Mouse (Mus musculus): ENCODE measurements around the gene Acp1. TPM values are rescaled to one million over a fixed set of nuclear protein-coding genes. Genes with fewer than 3 reads are reported as not detected.

Gene Acp1
- 140 and 146 TPM in 2 replicates for polyA plus RNA-seq (2016; fragmentation: Nextera tagmentation; extraction: Ambion mirVana)

DNA sequence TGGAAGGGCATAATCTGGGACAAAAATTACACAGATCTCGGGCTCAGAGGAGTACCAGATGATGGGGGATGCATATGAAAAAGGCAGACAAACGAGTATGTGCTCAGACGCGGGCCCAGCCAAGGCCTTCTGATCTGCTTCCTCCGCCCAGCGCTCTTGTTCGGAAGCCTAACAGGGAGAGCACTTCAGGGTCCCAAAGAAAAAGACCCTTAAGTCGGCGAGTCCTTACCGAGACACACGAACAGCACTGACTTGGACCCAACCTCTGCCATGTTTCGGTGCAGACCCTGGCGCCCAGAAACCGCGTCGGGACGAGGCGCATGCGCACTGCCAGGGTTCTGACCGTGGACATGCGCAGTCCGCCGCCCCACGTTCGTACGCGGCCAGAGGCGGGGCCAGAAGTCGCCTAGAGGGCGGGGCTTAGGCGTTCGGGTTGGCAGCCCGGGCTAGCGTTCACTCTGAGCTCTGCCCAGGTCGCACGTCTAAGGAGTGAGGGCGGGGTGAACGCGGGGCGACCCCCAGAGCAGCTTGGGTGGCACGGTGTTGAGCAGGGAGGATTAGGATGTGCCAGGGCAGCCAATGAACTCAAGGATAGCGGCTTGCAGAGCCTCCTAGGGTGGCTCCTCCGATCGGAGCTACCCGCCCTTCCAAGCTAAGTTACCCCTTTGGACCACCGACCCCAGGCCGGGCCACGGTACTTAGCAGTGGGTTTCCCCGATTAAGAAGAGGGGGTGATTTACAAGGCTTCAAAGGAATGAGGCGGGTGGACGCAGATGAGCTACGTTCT, at the start of gene Acp1, which contains the start of gene Sh3yl1:
Gene Acp1 (minus strand): TSS at position 329 of the 787 bp plus-strand sequence.
Gene Sh3yl1 (plus strand): TSS at position 408 of the 787 bp plus-strand sequence.
- no peaks in the 10 kb centered on the region for H3K27me3 ChIP-seq
- H3K9me3 ChIP-seq, result no peaks in the 10 kb centered on the region
- peak; percentile 98 for ATAC-seq (ENCODE audit: low FRiP score, low read depth)
- H3K9ac ChIP-seq (replicated peaks), result peak within 1 kb of the TSS; percentile 81
- no peaks in the 10 kb centered on the region for H3K36me3 ChIP-seq
- H3K27ac ChIP-seq (replicated peaks), result no peak within 1 kb of the TSS; the same call in 1 of the 2 replicates
- WGBS, result under 1% methylated on average over 52 of the region's 52 CpGs
- peaks cover 7% of the 10 kb centered on the region for H3K4me1 ChIP-seq
- H3K4me3 ChIP-seq, result peak within 1 kb of the TSS; percentile 72
- H3K4me2 ChIP-seq (replicated peaks), result peak within 1 kb of the TSS; percentile 92

DNA sequence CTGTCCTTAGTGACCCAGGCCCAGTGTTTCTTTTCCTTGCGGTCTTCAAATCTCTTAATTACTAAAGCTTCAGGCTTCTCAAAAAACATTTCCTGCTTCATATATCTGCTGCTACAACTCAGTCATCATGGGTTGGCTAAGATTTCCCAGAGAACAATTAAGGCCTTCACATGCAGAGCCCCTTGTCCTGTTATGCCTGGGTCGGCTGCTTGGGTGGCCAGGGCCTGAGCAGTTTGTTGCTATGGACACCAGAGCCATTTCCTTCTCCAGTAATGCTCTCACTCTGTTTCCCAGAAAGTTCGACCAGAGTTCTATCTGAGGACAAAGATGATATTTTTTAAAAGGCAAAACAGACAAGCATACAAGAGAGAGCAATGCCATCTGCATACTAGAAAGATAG, 32.8 kb upstream of the Acp1 start:
- peaks cover 20% of the 10 kb centered on the region; the same call in 1 of the 2 replicates for H3K36me3 ChIP-seq
- 52% methylated on average over 3 of the region's 3 CpGs for WGBS
- no peaks in the 10 kb centered on the region for H3K4me1 ChIP-seq
- no peak overlapping the region for H3K9ac ChIP-seq (replicated peaks)
- H3K27me3 ChIP-seq, result no peaks in the 10 kb centered on the region
- H3K4me2 ChIP-seq (replicated peaks), result no peak overlapping the region
- H3K9me3 ChIP-seq, result no peaks in the 10 kb centered on the region
- no peak for ATAC-seq (ENCODE audit: low FRiP score, low read depth)
- H3K4me3 ChIP-seq, result no peak overlapping the region
- no peak overlapping the region for H3K27ac ChIP-seq (replicated peaks)

DNA sequence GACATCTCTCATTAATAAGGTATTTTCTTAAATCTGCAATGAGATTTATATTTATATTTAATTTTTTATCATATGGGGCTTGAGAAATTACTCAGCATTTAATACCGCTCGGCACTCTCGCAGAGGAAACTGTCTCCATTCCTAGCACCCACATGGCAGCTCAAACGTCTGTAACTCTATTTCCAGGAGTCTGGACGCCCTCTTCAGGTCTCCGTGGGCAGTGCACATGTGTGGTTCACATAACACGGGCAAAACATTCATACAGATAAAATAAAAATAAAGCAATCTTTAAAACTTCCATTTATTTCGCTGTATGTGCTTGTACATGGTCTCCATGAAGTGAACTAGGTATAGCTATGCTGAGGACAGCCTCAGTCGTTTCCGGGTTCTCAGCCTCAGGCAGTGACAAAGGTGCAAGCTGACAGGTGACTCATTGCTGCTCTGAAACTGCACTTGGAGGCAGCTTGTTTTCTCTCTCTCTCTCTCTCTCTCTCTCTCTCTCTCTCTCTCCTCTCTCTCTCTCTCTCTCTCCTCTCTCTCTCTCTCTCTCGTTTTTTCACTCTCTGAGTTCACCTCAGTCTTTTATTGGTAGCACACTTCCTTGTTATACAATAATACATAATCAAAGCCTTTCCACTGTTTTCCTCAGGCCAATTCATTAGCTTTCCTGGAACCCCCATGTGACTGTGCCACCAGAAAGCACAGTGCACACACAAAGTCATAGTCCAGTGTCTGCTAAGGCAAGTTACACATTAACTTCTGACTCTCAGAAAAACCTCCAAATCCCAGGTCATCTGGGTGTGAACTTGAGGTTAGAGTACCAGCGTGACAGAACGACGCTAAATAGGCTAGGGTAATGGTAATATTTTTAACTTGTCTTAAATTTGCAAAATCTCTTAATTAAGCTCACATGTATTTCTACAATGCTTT, 31.9 kb upstream of the Acp1 start:
- Histone ChIP-seq H3K36me3 (peaks cover 20% of the 10 kb centered on the region; the same call in 1 of the 2 replicates), H3K4me1 (no peaks in the 10 kb centered on the region), H3K4me2 (replicated peaks) (no peak overlapping the region), H3K9me3 (no peaks in the 10 kb centered on the region), H3K27ac (replicated peaks) (no peak overlapping the region), H3K4me3 (no peak overlapping the region), H3K27me3 (no peaks in the 10 kb centered on the region), H3K9ac (replicated peaks) (no peak overlapping the region)
- WGBS, result 84% methylated on average over 14 of the region's 14 CpGs
- no peak for ATAC-seq (ENCODE audit: low FRiP score, low read depth)

DNA sequence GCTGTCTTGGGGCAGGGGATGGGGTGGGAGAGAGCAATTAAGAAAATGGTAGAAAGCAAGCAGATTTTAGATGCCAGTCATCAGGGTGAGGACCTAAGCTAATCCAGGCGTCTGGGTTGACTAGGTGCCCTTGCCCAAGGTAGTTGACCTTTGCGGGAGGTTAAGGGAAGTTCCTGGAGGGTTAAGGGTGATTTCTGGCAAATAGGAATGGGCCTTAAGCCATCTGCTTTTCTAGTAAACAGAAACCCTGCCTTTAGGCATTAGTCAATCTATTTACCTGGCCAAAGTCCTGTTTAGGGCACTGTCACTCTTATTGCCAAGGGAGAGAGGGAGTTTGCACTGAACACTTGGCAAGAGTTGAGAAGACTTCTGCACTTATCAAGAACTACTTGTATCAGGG, 25.5 kb upstream of the Acp1 start:
- Histone ChIP-seq H3K9me3 (no peaks in the 10 kb centered on the region), H3K27me3 (no peaks in the 10 kb centered on the region), H3K4me1 (no peaks in the 10 kb centered on the region), H3K36me3 (peaks cover 8% of the 10 kb centered on the region; the same call in 1 of the 2 replicates), H3K9ac (replicated peaks) (no peak overlapping the region), H3K4me3 (no peak overlapping the region), H3K27ac (replicated peaks) (no peak overlapping the region), H3K4me2 (replicated peaks) (no peak overlapping the region)
- WGBS, result 83% methylated on average over 2 of the region's 2 CpGs
- no peak for ATAC-seq (ENCODE audit: low FRiP score, low read depth)

DNA sequence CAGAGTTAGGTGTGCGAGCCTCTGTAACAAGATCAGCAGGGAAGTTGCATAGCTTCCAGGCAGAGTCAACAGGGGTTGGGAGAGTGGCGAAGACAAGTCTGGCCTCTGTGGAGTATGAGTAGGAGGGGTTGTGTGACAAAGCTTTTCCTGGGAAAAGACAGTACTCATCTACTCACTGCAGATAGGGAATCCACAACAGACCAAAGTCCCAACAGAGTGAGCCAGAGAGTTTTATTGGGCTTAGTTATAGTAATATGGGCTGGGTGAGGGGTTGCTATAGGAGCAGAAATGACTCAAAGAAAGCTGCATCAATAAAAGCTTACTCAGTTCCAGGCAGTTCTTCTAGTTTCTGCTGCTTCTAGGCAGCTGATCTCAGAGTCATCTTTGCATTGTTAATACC, 21.9 kb upstream of the Acp1 start:
- no peak for ATAC-seq (ENCODE audit: low FRiP score, low read depth)
- Histone ChIP-seq H3K4me3 (no peak overlapping the region), H3K4me2 (replicated peaks) (no peak overlapping the region), H3K36me3 (no peaks in the 10 kb centered on the region), H3K27ac (replicated peaks) (no peak overlapping the region), H3K9ac (replicated peaks) (no peak overlapping the region), H3K9me3 (no peaks in the 10 kb centered on the region), H3K27me3 (no peaks in the 10 kb centered on the region), H3K4me1 (no peaks in the 10 kb centered on the region)
- 84% methylated on average over 2 of the region's 2 CpGs for WGBS

DNA sequence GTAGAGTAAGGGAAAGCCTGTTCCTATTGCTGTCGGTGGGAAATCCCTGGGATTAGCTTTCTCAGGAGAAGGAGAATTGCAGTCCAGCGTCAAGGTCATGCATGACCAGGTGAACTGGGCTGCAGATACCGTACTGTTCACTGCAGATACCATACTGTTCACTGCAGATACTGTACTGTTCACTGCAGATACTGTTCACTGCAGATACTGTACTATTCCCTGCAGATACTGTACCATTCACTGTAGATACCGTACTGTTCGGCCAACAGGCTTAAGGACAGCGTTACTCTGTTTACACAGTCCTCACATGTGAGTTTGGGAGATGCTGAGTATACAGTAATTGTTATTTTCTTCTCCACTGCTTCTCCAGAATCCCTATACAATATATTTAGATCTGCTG, 16.8 kb upstream of the Acp1 start:
- no peak overlapping the region for H3K27ac ChIP-seq (replicated peaks)
- no peaks in the 10 kb centered on the region for H3K36me3 ChIP-seq
- no peak overlapping the region for H3K4me3 ChIP-seq
- 86% methylated on average over 6 of the region's 6 CpGs for WGBS
- no peak overlapping the region for H3K4me2 ChIP-seq (replicated peaks)
- no peaks in the 10 kb centered on the region for H3K4me1 ChIP-seq
- ATAC-seq (ENCODE audit: low FRiP score, low read depth), result no peak
- H3K27me3 ChIP-seq, result no peaks in the 10 kb centered on the region
- no peak overlapping the region for H3K9ac ChIP-seq (replicated peaks)
- no peaks in the 10 kb centered on the region for H3K9me3 ChIP-seq

DNA sequence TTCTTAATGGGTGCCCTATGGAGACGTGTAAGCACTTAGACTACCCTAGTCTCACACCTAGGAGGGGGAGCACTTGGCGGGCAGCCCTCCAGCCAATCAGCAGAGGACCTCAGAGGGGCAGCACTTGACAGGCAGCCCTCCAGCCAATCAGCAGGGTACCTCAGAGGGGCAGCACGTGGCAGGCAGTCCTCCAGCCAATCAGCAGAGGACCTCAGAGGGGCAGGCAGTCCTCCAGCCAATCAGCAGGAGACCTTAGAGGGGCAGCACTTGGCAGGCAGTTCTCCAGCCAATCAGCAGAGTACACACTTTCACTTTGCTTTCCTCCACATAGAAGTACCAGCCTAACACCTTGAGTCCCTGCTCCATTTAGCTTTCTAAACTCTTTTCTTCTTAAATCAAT, 11.0 kb upstream of the Acp1 start:
- H3K4me3 ChIP-seq, result no peak overlapping the region
- no peak overlapping the region for H3K9ac ChIP-seq (replicated peaks)
- H3K36me3 ChIP-seq, result no peaks in the 10 kb centered on the region; the same call in 1 of the 2 replicates
- ATAC-seq (ENCODE audit: low FRiP score, low read depth), result no peak
- H3K4me2 ChIP-seq (replicated peaks), result no peak overlapping the region
- no peak overlapping the region for H3K27ac ChIP-seq (replicated peaks)
- no peaks in the 10 kb centered on the region for H3K9me3 ChIP-seq
- H3K27me3 ChIP-seq, result no peaks in the 10 kb centered on the region
- WGBS, result 80% methylated on average over 3 of the region's 3 CpGs
- H3K4me1 ChIP-seq, result no peaks in the 10 kb centered on the region

DNA sequence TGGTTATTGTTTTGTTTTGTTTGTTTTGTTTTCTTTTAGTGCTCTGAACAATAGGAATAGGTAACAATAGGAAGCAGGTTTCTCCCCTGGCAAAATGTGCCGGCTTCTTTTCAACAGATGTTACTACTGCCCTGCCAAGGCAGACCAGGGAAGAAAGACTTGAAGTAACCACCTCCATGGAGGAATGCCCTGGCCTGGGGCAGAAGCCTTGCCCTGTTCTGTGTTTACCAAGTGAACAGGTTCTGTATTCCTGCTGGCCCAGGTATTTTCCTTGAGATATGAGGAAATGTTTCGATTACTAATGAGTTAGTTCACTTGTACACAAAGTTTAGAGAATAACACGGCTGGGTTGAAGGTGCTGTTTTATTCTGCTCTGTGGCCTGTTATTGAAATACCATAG, 1.5 kb upstream of the Acp1 start:
- H3K4me3 ChIP-seq, result peak overlapping the region; percentile 72; the same call in 1 of the 2 replicates
- H3K27me3 ChIP-seq, result no peaks in the 10 kb centered on the region
- peak overlapping the region; percentile 92 for H3K4me2 ChIP-seq (replicated peaks)
- 62% methylated on average over 3 of the region's 3 CpGs for WGBS
- H3K9ac ChIP-seq (replicated peaks), result 0 out of 2 replicates have a peak overlapping the region, but pooled peaks have one; percentile 81
- no peaks in the 10 kb centered on the region for H3K36me3 ChIP-seq
- H3K4me1 ChIP-seq, result peaks cover 7% of the 10 kb centered on the region
- H3K27ac ChIP-seq (replicated peaks), result no peak overlapping the region
- H3K9me3 ChIP-seq, result no peaks in the 10 kb centered on the region
- ATAC-seq (ENCODE audit: low FRiP score, low read depth), result no peak

DNA sequence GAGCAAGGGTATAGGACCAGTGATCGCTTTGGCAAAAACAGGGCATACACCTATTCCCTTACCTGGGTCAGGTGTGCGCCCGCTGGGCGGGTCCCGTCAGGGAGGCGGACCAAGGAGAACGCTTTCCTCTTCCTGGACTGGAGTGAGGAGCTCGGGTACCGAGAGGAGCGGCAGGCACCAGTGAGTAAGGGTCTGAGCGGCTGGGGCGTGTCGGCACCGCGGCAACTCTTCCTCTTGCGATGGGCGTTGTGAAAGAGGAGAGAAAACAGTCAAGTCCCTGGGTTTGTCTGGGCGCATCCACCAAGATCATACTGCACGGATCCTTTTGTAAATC, 626 bp upstream of the Acp1 start:
- Histone ChIP-seq H3K27me3 (no peaks in the 10 kb centered on the region), H3K9me3 (no peaks in the 10 kb centered on the region), H3K36me3 (no peaks in the 10 kb centered on the region), H3K9ac (replicated peaks) (peak overlapping the region; percentile 81), H3K4me3 (peak overlapping the region; percentile 72), H3K4me2 (replicated peaks) (peak overlapping the region; percentile 92), H3K4me1 (peaks cover 7% of the 10 kb centered on the region), H3K27ac (replicated peaks) (no peak overlapping the region)
- under 1% methylated on average over 19 of the region's 19 CpGs for WGBS
- peak; percentile 74 for ATAC-seq (ENCODE audit: low FRiP score, low read depth)

DNA sequence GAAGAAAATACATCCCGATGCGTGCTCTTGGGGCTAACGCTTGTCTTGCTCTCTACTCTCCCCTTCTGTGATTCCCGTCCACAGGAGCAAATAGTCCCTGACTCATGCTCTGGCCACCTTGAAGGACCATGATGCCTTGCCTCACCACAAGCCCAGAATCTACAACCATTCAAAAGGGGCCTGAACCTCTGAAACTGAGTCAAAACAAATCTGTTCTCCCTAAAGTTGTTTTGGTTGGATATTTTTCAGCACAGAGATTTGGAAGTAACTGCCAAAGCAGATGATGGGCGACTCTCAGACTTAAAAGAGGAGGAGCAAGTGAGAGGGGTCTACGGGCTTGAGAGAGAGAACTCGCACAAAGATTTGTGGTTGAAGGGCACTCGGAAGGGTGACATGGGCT, 529 bp downstream of the Acp1 start:
- 19% methylated on average over 8 of the region's 8 CpGs for WGBS
- peaks cover 7% of the 10 kb centered on the region for H3K4me1 ChIP-seq
- peak overlapping the region; percentile 72 for H3K4me3 ChIP-seq
- H3K9ac ChIP-seq (replicated peaks), result peak overlapping the region; percentile 81
- H3K4me2 ChIP-seq (replicated peaks), result peak overlapping the region; percentile 92
- H3K36me3 ChIP-seq, result no peaks in the 10 kb centered on the region
- no peaks in the 10 kb centered on the region for H3K9me3 ChIP-seq
- ATAC-seq (ENCODE audit: low FRiP score, low read depth), result no peak
- H3K27ac ChIP-seq (replicated peaks), result no peak overlapping the region; the same call in 1 of the 2 replicates
- H3K27me3 ChIP-seq, result no peaks in the 10 kb centered on the region

DNA sequence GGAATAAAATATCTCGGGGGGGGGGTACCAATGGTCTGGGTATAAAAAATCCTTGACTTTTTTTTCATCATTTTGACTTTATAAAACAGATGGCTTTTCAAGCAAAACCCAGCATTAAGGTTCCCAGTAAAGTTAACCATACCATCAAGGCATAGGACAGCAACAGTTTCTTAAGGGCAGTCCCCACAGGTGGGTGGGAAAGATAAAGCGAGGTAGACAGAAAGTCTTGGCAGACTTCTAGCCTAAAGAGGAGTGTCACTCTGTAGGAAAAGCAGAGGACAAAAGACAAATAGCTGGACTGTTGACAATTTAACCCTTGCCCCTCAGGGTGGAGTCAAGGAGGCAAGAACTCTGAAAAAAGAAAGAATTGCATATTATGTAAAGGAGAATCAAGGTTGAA, 1.5 kb downstream of the Acp1 start:
- 89% methylated on average over 2 of the region's 2 CpGs for WGBS
- peak overlapping the region; percentile 92 for H3K4me2 ChIP-seq (replicated peaks)

DNA sequence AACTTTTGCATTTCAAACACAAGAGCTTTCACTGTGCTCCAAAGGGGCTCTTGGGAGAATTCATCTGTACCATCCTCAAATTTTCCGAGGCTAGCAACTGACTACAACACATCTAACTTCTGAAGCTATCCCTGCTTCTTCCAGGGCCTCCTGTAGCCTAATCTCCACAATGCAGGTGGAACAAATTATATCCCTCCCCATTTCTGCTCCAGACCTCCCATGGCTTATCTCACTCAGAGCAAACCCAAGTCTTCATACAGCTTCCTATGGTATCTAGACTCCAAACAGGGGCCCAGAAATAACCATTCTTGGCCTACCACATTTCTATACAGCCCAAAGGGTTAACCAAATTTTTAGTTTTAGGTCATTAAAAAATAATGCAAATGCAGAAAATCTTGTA, 2.7 kb downstream of the Acp1 start:
- ATAC-seq (ENCODE audit: low FRiP score, low read depth), result no peak
- Histone ChIP-seq H3K4me3 (no peak overlapping the region), H3K4me1 (peaks cover 7% of the 10 kb centered on the region), H3K4me2 (replicated peaks) (no peak overlapping the region), H3K9ac (replicated peaks) (no peak overlapping the region), H3K27me3 (no peaks in the 10 kb centered on the region), H3K27ac (replicated peaks) (no peak overlapping the region), H3K36me3 (peaks cover 12% of the 10 kb centered on the region), H3K9me3 (no peaks in the 10 kb centered on the region)
- WGBS, result 91% methylated on average over 1 of the region's 1 CpGs

More for the DNA sequence above, 1.5 kb downstream of the Acp1 start:
- Histone ChIP-seq H3K4me3 (no peak overlapping the region), H3K27ac (replicated peaks) (no peak overlapping the region), H3K9ac (replicated peaks) (no peak overlapping the region), H3K9me3 (no peaks in the 10 kb centered on the region), H3K36me3 (0 out of 2 replicates have a peak, but pooled peaks cover 3% of the 10 kb centered on the region), H3K27me3 (no peaks in the 10 kb centered on the region), H3K4me1 (peaks cover 7% of the 10 kb centered on the region)
- no peak for ATAC-seq (ENCODE audit: low FRiP score, low read depth)

Data from midbrain, embryonic 12.5 days (tissue).